Mouse (Mus musculus) embryo, embryonic 11.5 days (tissue): ENCODE measurements at regions not wholly inside any gene's neighbourhood (a gene's known extent, or its start where the extent isn't known, plus 50 kb on each side); places are given as distances from the start of the nearest gene placed in this dataset.
A peak's percentile ranks its signal among the peaks of the same experiment; 100 is the strongest.

Experiments used
- DNase-seq: peaks from one replicate; pipeline ENCODE4 v3.0.0-alpha.2; 2012; ENCODE audit warnings: low read depth, low spot score

GRCm38 (mm10) chr7:136349651-136350050, 544.8 kb upstream of the Mgmt start:
- DNase-seq: no peak

GRCm38 (mm10) chr7:136357011-136357410, 537.4 kb upstream of the Mgmt start:
- DNase-seq: no peak

- DNase-seq: no peak
These were observed 528.8 kb upstream of the Mgmt start for GRCm38 (mm10) chr7:136365318-136366211.

- DNase-seq: no peak
These were observed 517.2 kb upstream of the Mgmt start for GRCm38 (mm10) chr7:136377259-136377658.

- DNase-seq: no peak
These were observed 516.7 kb upstream of the Mgmt start for GRCm38 (mm10) chr7:136377742-136378141.

GRCm38 (mm10) chr7:136378321-136378720, 516.1 kb upstream of the Mgmt start:
- no peak for DNase-seq

- no peak for DNase-seq
These were observed 515.1 kb upstream of the Mgmt start for GRCm38 (mm10) chr7:136379319-136379718.

- no peak for DNase-seq
These were observed 514.7 kb upstream of the Mgmt start for GRCm38 (mm10) chr7:136379741-136380140.

- DNase-seq: no peak
These were observed 511.1 kb upstream of the Mgmt start for GRCm38 (mm10) chr7:136383296-136383695.

- DNase-seq: no peak
These were observed 506.7 kb upstream of the Mgmt start for GRCm38 (mm10) chr7:136387736-136388135.

GRCm38 (mm10) chr7:136390066-136390465, 504.3 kb upstream of the Mgmt start:
- DNase-seq: peak; percentile 46

- no peak for DNase-seq
These were observed 501.0 kb upstream of the Mgmt start for GRCm38 (mm10) chr7:136393454-136393853.

GRCm38 (mm10) chr7:136395838-136396237, 498.6 kb upstream of the Mgmt start:
- DNase-seq: no peak

GRCm38 (mm10) chr7:136397101-136397500, 497.3 kb upstream of the Mgmt start:
- DNase-seq: no peak

- no peak for DNase-seq
These were observed 491.5 kb upstream of the Mgmt start for GRCm38 (mm10) chr7:136402688-136403597.

GRCm38 (mm10) chr7:136405391-136405790, 489.0 kb upstream of the Mgmt start:
- DNase-seq: no peak

GRCm38 (mm10) chr7:136406258-136407100, 487.9 kb upstream of the Mgmt start:
- DNase-seq: peak; percentile 56

- DNase-seq: no peak
These were observed 479.6 kb upstream of the Mgmt start for GRCm38 (mm10) chr7:136414808-136415207.

GRCm38 (mm10) chr7:136417327-136417726, 477.1 kb upstream of the Mgmt start:
- DNase-seq: no peak

GRCm38 (mm10) chr7:136423846-136424531, 470.4 kb upstream of the Mgmt start:
- no peak for DNase-seq

GRCm38 (mm10) chr7:136427164-136427563, 467.2 kb upstream of the Mgmt start:
- no peak for DNase-seq
